Mouse (Mus musculus) cerebellum, adult 2 months (tissue): ENCODE measurements around the gene Notch2.

Source experiments
- CTCF ChIP-seq: fragments of 200-500 bp; IDR thresholded peaks from 2 replicates; pipeline ENCODE4 v1.5.1; 2011; ENCODE audit warnings: low read depth, mild to moderate bottlenecking, control low read depth, low read length, moderate library complexity, borderline replicate concordance; ENCODE audit not compliant: insufficient read depth
- POLR2A ChIP-seq: fragments of 200-500 bp; IDR thresholded peaks from 2 replicates; pipeline ENCODE4 v1.6.1; 2011; ENCODE audit warnings: low read length, control low read depth, borderline replicate concordance; ENCODE audit not compliant: insufficient read depth

GRCm38 (mm10) chr3:98059076-98059475 lies 45.7 kb downstream of the Notch2 start:
- no peak for TF ChIP-seq CTCF
- TF ChIP-seq POLR2A, result no peak
